In the genomic region with DNA sequence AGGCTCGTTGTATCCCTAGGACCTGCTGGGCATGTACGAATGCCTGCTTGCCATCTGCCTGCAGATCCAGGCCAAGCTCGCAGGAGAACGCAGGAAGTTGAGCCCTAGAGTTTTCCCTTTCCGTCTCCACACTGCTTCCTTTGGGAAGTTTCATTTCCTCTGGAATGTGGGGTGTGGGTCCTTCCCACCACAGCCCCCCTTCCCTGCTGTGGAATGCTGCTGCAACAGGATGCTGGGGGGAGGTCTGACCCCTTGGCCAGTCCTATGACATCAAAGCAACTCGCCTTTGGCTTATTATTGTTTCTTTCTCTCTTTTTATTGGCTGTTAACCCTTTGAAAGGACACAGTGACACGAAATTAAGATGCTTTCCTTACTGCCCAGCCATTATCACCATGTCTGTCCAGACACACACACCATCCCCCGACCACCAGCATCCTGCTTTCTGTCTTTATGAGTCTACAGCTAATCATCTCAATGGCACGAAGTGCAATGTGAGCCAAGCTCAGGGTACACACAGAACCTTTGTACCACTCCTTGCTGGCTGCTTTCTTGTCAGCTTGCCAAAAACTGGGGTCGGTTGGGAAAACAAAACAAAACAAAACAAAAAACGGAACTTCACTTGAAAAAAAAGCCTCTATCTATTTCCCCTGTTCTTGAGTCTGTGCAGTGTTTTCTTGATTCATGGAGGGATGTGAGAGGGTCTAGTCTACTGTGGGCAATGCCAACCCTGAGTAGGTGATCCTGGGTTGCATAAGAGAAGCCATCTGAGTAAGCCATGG, we compare ENCODE assay signal across 8 mouse cellular contexts.
DNase-seq lines count a peak whose midpoint lies in the region; ATAC-seq and TF ChIP-seq lines count a peak whose summit lies in the region.

No protein-coding gene starts in this region.

- ATAC-seq in midbrain, embryonic 11.5 days (ENCODE audit: low FRiP score) = no peak
- no peak for ATAC-seq in midbrain, embryonic 14.5 days (ENCODE audit: low FRiP score, low TSS enrichment)
- ATAC-seq in heart, embryonic 11.5 days (replicated peaks; ENCODE audit: insufficient number of reproducible peaks, low FRiP score, low TSS enrichment) = no peak
- peak; percentile 82 for ATAC-seq in kidney, embryonic 16.5 days (ENCODE audit: low FRiP score, low TSS enrichment)
- ATAC-seq in stomach, postnatal 0 days (ENCODE audit: low FRiP score, low TSS enrichment) = peak; percentile 31; the same call in 1 of the 2 replicates

- 41% methylated on average over 11 of the region's 11 CpGs for WGBS in midbrain, embryonic 11.5 days
- WGBS in midbrain, embryonic 14.5 days = 35% methylated on average over 11 of the region's 11 CpGs
- WGBS in heart, embryonic 11.5 days (ENCODE audit: insufficient replicate concordance) = 32% methylated on average over 11 of the region's 11 CpGs
- WGBS in kidney, embryonic 16.5 days = 11% methylated on average over 11 of the region's 11 CpGs
- WGBS in stomach, postnatal 0 days = 43% methylated on average over 11 of the region's 11 CpGs

- H3K27ac ChIP-seq in midbrain, embryonic 11.5 days (ENCODE audit: low read depth, low read length) = no peak overlapping the region
- no peak overlapping the region for H3K27ac ChIP-seq in midbrain, embryonic 14.5 days (replicated peaks; ENCODE audit: low read depth, low read length)
- H3K27ac ChIP-seq in heart, embryonic 11.5 days (ENCODE audit: low read depth, low read length) = peak overlapping the region; percentile 65
- H3K27ac ChIP-seq in kidney, embryonic 16.5 days (ENCODE audit: low read length) = peak overlapping the region; percentile 83
- no peak overlapping the region for H3K27ac ChIP-seq in stomach, postnatal 0 days (replicated peaks)

- TF ChIP-seq CTCF in stomach, postnatal 0 days (IDR thresholded peaks at IDR 0.05; ENCODE audit: low read depth) = no peak

- DNase-seq in midbrain, embryonic 11.5 days (ENCODE audit: low spot score, missing footprints) = peak; percentile 86
- no peak for DNase-seq in midbrain, embryonic 14.5 days
- DNase-seq in stomach, postnatal 0 days (ENCODE audit: low spot score) = no peak
- DNase-seq in right cerebral cortex, postnatal 36 days (ENCODE audit: low spot score in 2 of 2) = no peak
- no peak for DNase-seq in thymus, postnatal 0 days (ENCODE audit: low spot score)
- no peak for DNase-seq in cerebellum, adult 18-20 months

- no peak for TF ChIP-seq EP300 in stomach, postnatal 0 days (optimal IDR thresholded peaks at IDR 0.05)

- H3K4me2 ChIP-seq in midbrain, embryonic 11.5 days = no peak overlapping the region
- H3K4me2 ChIP-seq in midbrain, embryonic 14.5 days (ENCODE audit: low read length) = no peak overlapping the region
- no peak overlapping the region for H3K4me2 ChIP-seq in heart, embryonic 11.5 days
- 0 out of 2 replicates have a peak overlapping the region, but pooled peaks have one; percentile 25 for H3K4me2 ChIP-seq in kidney, embryonic 16.5 days (replicated peaks; ENCODE audit: low read depth, low read length)
- H3K4me2 ChIP-seq in stomach, postnatal 0 days (replicated peaks; ENCODE audit: low read depth) = no peak overlapping the region

- H3K36me3 ChIP-seq in midbrain, embryonic 11.5 days (ENCODE audit: control insufficient read depth, insufficient read depth, low read length) = no peaks in the 10 kb centered on the region
- H3K36me3 ChIP-seq in midbrain, embryonic 14.5 days (ENCODE audit: control insufficient read depth, insufficient read depth, low read length) = no peaks in the 10 kb centered on the region
- H3K36me3 ChIP-seq in heart, embryonic 11.5 days (ENCODE audit: control insufficient read depth, insufficient read depth, low read length) = no peaks in the 10 kb centered on the region
- no peaks in the 10 kb centered on the region for H3K36me3 ChIP-seq in kidney, embryonic 16.5 days (ENCODE audit: insufficient read depth, low read length)
- no peaks in the 10 kb centered on the region for H3K36me3 ChIP-seq in stomach, postnatal 0 days (ENCODE audit: control insufficient read depth, insufficient read depth, low read length)

- H3K4me3 ChIP-seq in midbrain, embryonic 11.5 days (ENCODE audit: low read depth, low read length) = no peak overlapping the region
- H3K4me3 ChIP-seq in midbrain, embryonic 14.5 days (replicated peaks; ENCODE audit: low read depth, low read length) = no peak overlapping the region
- no peak overlapping the region for H3K4me3 ChIP-seq in heart, embryonic 11.5 days (ENCODE audit: low read depth, low read length)
- H3K4me3 ChIP-seq in kidney, embryonic 16.5 days (ENCODE audit: low read length) = no peak overlapping the region
- H3K4me3 ChIP-seq in stomach, postnatal 0 days (ENCODE audit: low read depth, low read length) = no peak overlapping the region

- peaks cover 6% of the 10 kb centered on the region; the same call in 1 of the 2 replicates for H3K4me1 ChIP-seq in midbrain, embryonic 11.5 days (ENCODE audit: control insufficient read depth, insufficient read depth, low read length)
- H3K4me1 ChIP-seq in midbrain, embryonic 14.5 days (ENCODE audit: control insufficient read depth, insufficient read depth, low read length) = peaks cover 9% of the 10 kb centered on the region; the same call in 1 of the 2 replicates
- H3K4me1 ChIP-seq in heart, embryonic 11.5 days (ENCODE audit: control insufficient read depth, insufficient read depth, low read length) = peaks cover 18% of the 10 kb centered on the region
- H3K4me1 ChIP-seq in kidney, embryonic 16.5 days (ENCODE audit: insufficient read depth, low read length) = peaks cover 26% of the 10 kb centered on the region
- 0 out of 2 replicates have a peak, but pooled peaks cover 2% of the 10 kb centered on the region for H3K4me1 ChIP-seq in stomach, postnatal 0 days (replicated peaks; ENCODE audit: control insufficient read depth, insufficient read depth)

- no peaks in the 10 kb centered on the region for H3K27me3 ChIP-seq in midbrain, embryonic 11.5 days (ENCODE audit: control insufficient read depth, insufficient read depth, low read length)
- H3K27me3 ChIP-seq in midbrain, embryonic 14.5 days (ENCODE audit: control insufficient read depth, insufficient read depth, low read length) = no peaks in the 10 kb centered on the region
- H3K27me3 ChIP-seq in heart, embryonic 11.5 days (ENCODE audit: control insufficient read depth, insufficient read depth, low read length) = no peaks in the 10 kb centered on the region
- H3K27me3 ChIP-seq in kidney, embryonic 16.5 days (ENCODE audit: insufficient read depth, low read length) = no peaks in the 10 kb centered on the region
- H3K27me3 ChIP-seq in stomach, postnatal 0 days (ENCODE audit: control insufficient read depth, insufficient read depth, low read length) = no peaks in the 10 kb centered on the region

- no peak overlapping the region for H3K9ac ChIP-seq in midbrain, embryonic 11.5 days (ENCODE audit: low read length)
- no peak overlapping the region for H3K9ac ChIP-seq in midbrain, embryonic 14.5 days (replicated peaks; ENCODE audit: low read length)
- no peak overlapping the region for H3K9ac ChIP-seq in heart, embryonic 11.5 days (ENCODE audit: low read depth, low read length)
- no peak overlapping the region; the same call in 1 of the 2 replicates for H3K9ac ChIP-seq in kidney, embryonic 16.5 days (replicated peaks; ENCODE audit: low read length)
- H3K9ac ChIP-seq in stomach, postnatal 0 days (ENCODE audit: low read length) = no peak overlapping the region

- no peaks in the 10 kb centered on the region for H3K9me3 ChIP-seq in midbrain, embryonic 11.5 days (ENCODE audit: control insufficient read depth, low read length)
- H3K9me3 ChIP-seq in midbrain, embryonic 14.5 days (ENCODE audit: control insufficient read depth, low read length) = no peaks in the 10 kb centered on the region
- H3K9me3 ChIP-seq in heart, embryonic 11.5 days (replicated peaks; ENCODE audit: control insufficient read depth, low read length) = no peaks in the 10 kb centered on the region
- H3K9me3 ChIP-seq in kidney, embryonic 16.5 days (ENCODE audit: low read length) = peaks cover 4% of the 10 kb centered on the region; the same call in 1 of the 2 replicates
- H3K9me3 ChIP-seq in stomach, postnatal 0 days (ENCODE audit: control insufficient read depth, low read length) = no peaks in the 10 kb centered on the region

Comparison
In these comparisons a context has a peak if more than half of its experiments do, and no peak if none do; other contexts are left out.
1. ATAC-seq: peak in kidney, embryonic 16.5 days (single experiment) and stomach, postnatal 0 days (single experiment); none in midbrain, embryonic 11.5 days (single experiment), midbrain, embryonic 14.5 days (single experiment) and heart, embryonic 11.5 days (single experiment).
2. H3K27ac ChIP-seq: peak in heart, embryonic 11.5 days (single experiment) and kidney, embryonic 16.5 days (single experiment); none in midbrain, embryonic 11.5 days (single experiment), midbrain, embryonic 14.5 days (single experiment) and stomach, postnatal 0 days (single experiment).